Mouse (Mus musculus) forebrain, postnatal 0 days (tissue): ENCODE data around the gene Mroh8. TPM values are rescaled to one million over a fixed set of nuclear protein-coding genes. Genes with fewer than 3 reads are reported as not detected.
"Not testable (repeated sequence)": the region's sequence is repeated elsewhere in the genome, so short reads cannot be mapped to it uniquely, and the experiment has no call there.

ENCODE experiments used
- ATAC-seq: fragments of 200-750 bp; cut with Nextera tagmentation; 2 replicates; pipeline ENCODE4 v1.8.0; 2017; ENCODE audit warnings: mild to moderate bottlenecking, moderate library complexity
- DNase-seq: peaks from one replicate; pipeline ENCODE4 v3.0.0-alpha.2; 2015
- H3K27ac ChIP-seq: fragments of 300-500 bp; sonication (generic); 2 replicates; pipeline ENCODE4 v1.5.1; 2014; ENCODE audit warnings: low read depth, mild to moderate bottlenecking, antibody characterized with exemption, low read length, moderate library complexity, mixed read lengths
- H3K27me3 ChIP-seq: fragments of 300-500 bp; sonication (generic); 2 replicates; pipeline ENCODE4 v1.6.1; 2014; ENCODE audit warnings: mild to moderate bottlenecking, low read length, mixed read lengths; ENCODE audit not compliant: insufficient read depth
- H3K36me3 ChIP-seq: fragments of 300-500 bp; sonication (generic); 2 replicates; pipeline ENCODE4 v1.6.1; 2014; ENCODE audit warnings: mild to moderate bottlenecking, moderate library complexity; ENCODE audit not compliant: insufficient read depth
- H3K4me1 ChIP-seq: fragments of 300-500 bp; sonication (generic); 2 replicates; pipeline ENCODE4 v1.6.1; 2014; ENCODE audit warnings: antibody characterized with exemption; ENCODE audit not compliant: insufficient read depth
- H3K4me2 ChIP-seq: fragments of 300-500 bp; sonication (generic); 2 replicates; pipeline ENCODE4 v1.6.1; 2014; ENCODE audit warnings: low read depth, mild to moderate bottlenecking, moderate library complexity
- H3K4me3 ChIP-seq: fragments of 300-500 bp; sonication (generic); 2 replicates; pipeline ENCODE4 v1.5.1; 2014; ENCODE audit warnings: low read depth, low read length, mixed read lengths
- H3K9ac ChIP-seq: fragments of 300-500 bp; sonication (generic); 2 replicates; pipeline ENCODE4 v1.6.1; 2014; ENCODE audit warnings: mild to moderate bottlenecking
- H3K9me3 ChIP-seq: fragments of 300-500 bp; sonication (generic); 2 replicates; pipeline ENCODE4 v1.6.1; 2016; ENCODE audit warnings: low read length
- CTCF ChIP-seq: sonication (generic); IDR thresholded peaks from 2 replicates; pipeline ENCODE4 v1.5.1; 2016; ENCODE audit warnings: antibody characterized with exemption, control low read depth, low read depth
- WGBS: fragments of 180-500 bp; shearing (Covaris S2); extraction: QIAGEN DNeasy Blood & Tissue Kit; methylation state at CpG from one replicate; pipeline ENCODE4 v1.1.7; 2014; 5-methylcytosine and 5-hydroxymethylcytosine counted together
- polyA plus RNA-seq: library from polyadenylated mRNA; unstranded; fragments of >200 nt; fragmentation: Nextera tagmentation; extraction: Ambion mirVana; gene quantifications from 2 replicates; pipeline ENCODE4 v1.2.1, GENCODE M21; 2015
- total RNA-seq: library from RNA; depleted of rRNA; stranded (reverse); fragments of >200 nt; gene quantifications from 2 replicates; pipeline ENCODE4 v1.2.3, GENCODE M21; 2014

Mroh8 gene
- total and polyA plus RNA-seq, 2 experiments from 2014 or later: 0.65 to 1.2 TPM

DNA sequence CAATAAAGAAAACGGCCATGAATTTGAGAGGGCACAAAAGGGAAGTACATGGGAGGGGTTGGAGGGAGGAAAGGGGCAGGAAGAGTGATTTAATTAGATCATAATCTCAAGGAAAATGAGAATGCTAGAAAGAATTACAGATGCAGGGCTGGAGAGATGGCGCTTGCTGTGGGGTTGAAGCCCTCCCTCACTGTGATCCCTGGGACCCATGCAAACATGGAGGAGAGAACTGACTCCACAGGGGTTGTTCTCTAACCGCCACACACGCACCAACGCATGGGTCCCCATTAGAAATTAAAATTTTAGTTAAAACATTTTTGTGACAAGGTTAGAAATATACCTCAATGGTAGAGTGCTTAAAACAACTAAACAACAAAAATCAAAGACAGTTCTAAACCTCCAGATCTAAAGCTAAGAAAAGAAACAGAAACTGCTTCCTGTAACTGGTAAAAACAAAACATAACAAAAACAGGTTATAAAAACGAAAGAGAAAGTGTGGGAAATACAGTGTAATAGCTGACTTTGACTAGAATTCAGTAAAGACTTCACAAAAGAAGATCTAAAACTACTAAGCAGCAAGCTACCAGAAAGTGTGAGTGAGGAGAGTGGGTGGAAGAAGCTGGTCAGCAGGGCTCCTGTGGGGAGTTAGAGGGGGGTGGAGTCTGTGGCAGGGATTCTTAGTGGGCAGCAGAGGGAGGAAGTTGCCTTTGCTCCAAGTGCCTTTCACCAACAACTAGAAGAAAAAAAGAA lies 78.1 kb downstream of the Mroh8 start:
- no peak overlapping the region for H3K9ac ChIP-seq
- WGBS: 76% methylated on average over 6 of the region's 6 CpGs
- no peak overlapping the region for H3K27ac ChIP-seq
- no peaks in the 10 kb centered on the region for H3K27me3 ChIP-seq
- H3K36me3 ChIP-seq: peaks cover 5% of the 10 kb centered on the region; the same call in 1 of the 2 replicates
- H3K4me2 ChIP-seq: no peak overlapping the region
- TF ChIP-seq CTCF: no peak
- no peaks in the 10 kb centered on the region for H3K9me3 ChIP-seq
- ATAC-seq (no peak), DNase-seq (no peak)
- no peak overlapping the region for H3K4me3 ChIP-seq
- peaks cover 5% of the 10 kb centered on the region; the same call in 1 of the 2 replicates for H3K4me1 ChIP-seq

DNA sequence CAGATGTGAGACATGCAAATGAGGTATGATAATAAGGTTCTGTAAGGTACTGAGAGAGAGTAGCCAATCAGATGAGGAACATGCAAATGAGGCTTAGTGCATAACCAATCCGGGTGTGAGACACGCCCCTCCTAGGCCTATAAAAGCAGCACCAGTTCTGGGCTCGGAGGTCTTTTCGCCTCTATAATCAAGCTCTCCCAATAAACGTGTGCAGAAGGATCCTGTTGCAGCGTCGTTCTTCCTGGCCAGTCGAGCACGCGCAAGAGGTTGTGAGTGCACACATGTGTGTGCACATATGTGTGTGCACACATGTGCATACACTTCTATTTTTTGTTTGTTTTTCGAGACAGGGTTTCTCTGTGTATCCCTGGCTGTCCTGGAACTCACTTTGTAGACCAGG lies 80.9 kb downstream of the Mroh8 start:
- not testable (repeated sequence) for H3K9me3 ChIP-seq, DNase-seq, H3K4me2 ChIP-seq, H3K36me3 ChIP-seq, H3K27me3 ChIP-seq, ATAC-seq, H3K4me3 ChIP-seq, H3K9ac ChIP-seq, H3K27ac ChIP-seq, H3K4me1 ChIP-seq
- WGBS: 95% methylated on average over 11 of the region's 11 CpGs

- peaks cover 24% of the 10 kb centered on the region for H3K36me3 ChIP-seq
- ATAC-seq (no peak), DNase-seq (no peak)
- no peak overlapping the region for H3K4me2 ChIP-seq
- no peaks in the 10 kb centered on the region for H3K27me3 ChIP-seq
- no peak overlapping the region for H3K9ac ChIP-seq
- WGBS: 94% methylated on average over 4 of the region's 4 CpGs
- no peaks in the 10 kb centered on the region for H3K9me3 ChIP-seq
- no peaks in the 10 kb centered on the region for H3K4me1 ChIP-seq
- no peak overlapping the region for H3K27ac ChIP-seq
- no peak overlapping the region for H3K4me3 ChIP-seq
- TF ChIP-seq CTCF: no peak
Observed at GRCm38 (mm10) chr2:157190651-157191050, 88.7 kb downstream of the Mroh8 start.

- 82% methylated on average over 4 of the region's 4 CpGs for WGBS
- Histone ChIP-seq H3K9ac (no peak overlapping the region), H3K36me3 (peaks cover 17% of the 10 kb centered on the region), H3K27me3 (no peaks in the 10 kb centered on the region), H3K4me1 (no peaks in the 10 kb centered on the region), H3K9me3 (no peaks in the 10 kb centered on the region), H3K4me2 (no peak overlapping the region), H3K27ac (no peak overlapping the region), H3K4me3 (no peak overlapping the region)
- TF ChIP-seq CTCF: no peak
- no peak for ATAC-seq
- DNase-seq: no peak
Observed at GRCm38 (mm10) chr2:157187223-157187622, 92.1 kb downstream of the Mroh8 start.

- DNase-seq: no peak
- Histone ChIP-seq H3K4me1 (no peaks in the 10 kb centered on the region), H3K27me3 (no peaks in the 10 kb centered on the region), H3K36me3 (peaks cover 14% of the 10 kb centered on the region), H3K9ac (no peak overlapping the region), H3K9me3 (no peaks in the 10 kb centered on the region), H3K4me2 (no peak overlapping the region), H3K27ac (no peak overlapping the region), H3K4me3 (no peak overlapping the region)
- no peak for TF ChIP-seq CTCF
- WGBS: 42% methylated on average over 5 of the region's 5 CpGs
- ATAC-seq: no peak
Observed at GRCm38 (mm10) chr2:157186504-157186903, 92.8 kb downstream of the Mroh8 start.

DNA sequence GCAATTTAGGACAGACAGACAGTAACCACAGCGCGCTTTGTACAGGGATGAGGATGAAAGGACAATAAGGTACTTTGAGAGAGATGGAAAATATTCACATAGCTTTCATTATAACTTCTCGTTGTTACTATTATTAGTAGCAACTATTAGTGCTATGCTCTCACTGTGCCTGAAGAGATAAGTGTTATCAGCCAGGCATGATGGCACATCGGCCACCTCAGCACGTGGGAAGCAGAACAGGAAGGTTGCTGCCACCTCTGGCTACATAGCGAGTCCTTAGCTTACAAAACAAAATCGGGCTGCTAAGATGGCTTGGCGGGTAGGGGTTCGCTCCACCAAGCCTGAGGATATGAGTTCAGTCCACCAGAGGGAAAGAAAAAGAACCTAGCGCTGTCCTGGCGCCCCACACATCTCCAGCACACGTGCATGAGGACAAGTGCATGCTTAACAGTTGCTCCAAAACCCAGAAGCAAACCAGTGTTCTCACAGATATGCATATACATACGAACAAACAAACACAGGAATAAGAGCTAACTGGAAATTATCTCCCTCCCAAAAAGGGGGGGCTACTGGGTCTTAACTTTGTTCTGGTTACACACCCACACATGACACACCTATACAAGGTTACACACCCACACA lies 94.2 kb downstream of the Mroh8 start:
- Histone ChIP-seq H3K4me2 (no peak overlapping the region), H3K9ac (no peak overlapping the region), H3K4me1 (no peaks in the 10 kb centered on the region), H3K9me3 (no peaks in the 10 kb centered on the region), H3K4me3 (no peak overlapping the region), H3K27me3 (no peaks in the 10 kb centered on the region), H3K36me3 (peaks cover 10% of the 10 kb centered on the region; the same call in 1 of the 2 replicates), H3K27ac (no peak overlapping the region)
- no peak for TF ChIP-seq CTCF
- no peak for DNase-seq
- 93% methylated on average over 13 of the region's 13 CpGs for WGBS
- no peak for ATAC-seq

GRCm38 (mm10) chr2:157178167-157178566 lies 101.2 kb downstream of the Mroh8 start:
- WGBS: 90% methylated on average over 6 of the region's 6 CpGs
- Histone ChIP-seq H3K4me1 (no peaks in the 10 kb centered on the region), H3K27me3 (no peaks in the 10 kb centered on the region), H3K36me3 (0 out of 2 replicates have a peak, but pooled peaks cover 8% of the 10 kb centered on the region), H3K4me2 (no peak overlapping the region), H3K9me3 (no peaks in the 10 kb centered on the region), H3K27ac (no peak overlapping the region), H3K4me3 (no peak overlapping the region), H3K9ac (no peak overlapping the region)
- no peak for TF ChIP-seq CTCF
- DNase-seq (no peak), ATAC-seq (no peak)
